Mouse (Mus musculus) stomach, embryonic 14.5 days (tissue): ENCODE results near the gene Fgf11. TPM values are rescaled to one million over a fixed set of nuclear protein-coding genes. Genes with fewer than 3 reads are reported as not detected.

Experiments
- ATAC-seq: fragments of 200-750 bp; cut with Nextera tagmentation; 2 replicates; pipeline ENCODE4 v1.8.0; 2017; ENCODE audit warnings: low read depth, moderate TSS enrichment; ENCODE audit not compliant: insufficient number of reproducible peaks, insufficient read depth, low FRiP score
- H3K27ac ChIP-seq: fragments of 300-500 bp; sonication (generic); 2 replicates; pipeline ENCODE4 v1.5.1; 2014; ENCODE audit warnings: mild to moderate bottlenecking, low read length, moderate library complexity, mixed read lengths
- H3K27me3 ChIP-seq: fragments of 300-500 bp; sonication (generic); 2 replicates; pipeline ENCODE4 v1.6.1; 2014; ENCODE audit warnings: low read length, control low read depth, mixed read lengths; ENCODE audit not compliant: control insufficient read depth, insufficient read depth
- H3K36me3 ChIP-seq: fragments of 300-500 bp; sonication (generic); 2 replicates; pipeline ENCODE4 v1.6.1; 2014; ENCODE audit warnings: mild to moderate bottlenecking, control low read depth, low read length, moderate library complexity, mixed read lengths; ENCODE audit not compliant: control insufficient read depth, insufficient read depth
- H3K4me1 ChIP-seq: fragments of 300-500 bp; sonication (generic); 2 replicates; pipeline ENCODE4 v1.6.1; 2014; ENCODE audit warnings: low read length, control low read depth, mixed read lengths; ENCODE audit not compliant: control insufficient read depth, insufficient read depth
- H3K4me2 ChIP-seq: fragments of 300-500 bp; sonication (generic); replicated peaks from 2 replicates; pipeline ENCODE4 v1.6.1; 2014; ENCODE audit warnings: low read depth, low read length, control low read depth
- H3K4me3 ChIP-seq: fragments of 300-500 bp; sonication (generic); 2 replicates; pipeline ENCODE4 v1.5.1; 2014; ENCODE audit warnings: low read depth, low read length, control low read depth
- H3K9ac ChIP-seq: fragments of 300-500 bp; sonication (generic); replicated peaks from 2 replicates; pipeline ENCODE4 v1.6.1; 2014; ENCODE audit warnings: low read depth, mild to moderate bottlenecking, control low read depth, low read length, moderate library complexity, mixed read lengths
- H3K9me3 ChIP-seq: fragments of 300-500 bp; sonication (generic); 2 replicates; pipeline ENCODE4 v1.6.1; 2016; ENCODE audit warnings: low read depth, low read length, control low read depth; ENCODE audit not compliant: control insufficient read depth
- WGBS: fragments of 180-500 bp; shearing (Covaris S2); extraction: QIAGEN DNeasy Blood & Tissue Kit; methylation state at CpG from one replicate; pipeline ENCODE4 v1.1.7; 2014; 5-methylcytosine and 5-hydroxymethylcytosine counted together
- polyA plus RNA-seq: library from polyadenylated mRNA; unstranded; fragments of >200 nt; fragmentation: Nextera tagmentation; extraction: Ambion mirVana; gene quantifications from 2 replicates; pipeline ENCODE4 v1.2.1, GENCODE M21; 2014

The Fgf11 gene
- polyA plus RNA-seq, 1 experiment from 2014 or later, result 2.1 TPM

- H3K4me2 ChIP-seq, result no peak overlapping the region
- H3K27me3 ChIP-seq, result no peaks in the 10 kb centered on the region
- no peak overlapping the region for H3K4me3 ChIP-seq
- no peaks in the 10 kb centered on the region for H3K9me3 ChIP-seq
- no peak; the same call in 1 of the 2 replicates for ATAC-seq
- WGBS, result 73% methylated on average over 5 of the region's 5 CpGs
- peaks cover 57% of the 10 kb centered on the region for H3K36me3 ChIP-seq
- peaks cover 3% of the 10 kb centered on the region for H3K4me1 ChIP-seq
- H3K27ac ChIP-seq, result no peak overlapping the region
- no peak overlapping the region for H3K9ac ChIP-seq
Measured at GRCm38 (mm10) chr11:69828832-69829231, 27.2 kb upstream of the Fgf11 start.

- ATAC-seq, result no peak
- Histone ChIP-seq H3K9ac (no peak overlapping the region), H3K4me3 (no peak overlapping the region), H3K4me1 (no peaks in the 10 kb centered on the region), H3K36me3 (peaks cover 34% of the 10 kb centered on the region), H3K27ac (no peak overlapping the region), H3K27me3 (no peaks in the 10 kb centered on the region), H3K9me3 (no peaks in the 10 kb centered on the region), H3K4me2 (no peak overlapping the region)
- WGBS, result 74% methylated on average over 2 of the region's 2 CpGs
Measured at GRCm38 (mm10) chr11:69823456-69823855, 21.8 kb upstream of the Fgf11 start.

- H3K4me1 ChIP-seq, result no peaks in the 10 kb centered on the region
- H3K4me3 ChIP-seq, result no peak within 1 kb of the TSS
- no peak within 1 kb of the TSS for H3K27ac ChIP-seq
- H3K9ac ChIP-seq, result no peak within 1 kb of the TSS
- peaks cover 3% of the 10 kb centered on the region; the same call in 1 of the 2 replicates for H3K9me3 ChIP-seq
- no peak for ATAC-seq
- H3K36me3 ChIP-seq, result peaks cover 22% of the 10 kb centered on the region
- H3K4me2 ChIP-seq, result no peak within 1 kb of the TSS
- 80% methylated on average over 3 of the region's 3 CpGs for WGBS
- H3K27me3 ChIP-seq, result no peaks in the 10 kb centered on the region
Measured at GRCm38 (mm10) chr11:69822080-69822479, 20.4 kb upstream of the Fgf11 start, which contains the start of gene Spem1. Gene Spem1 (minus strand): TSS chr11:69822180.

- no peaks in the 10 kb centered on the region for H3K27me3 ChIP-seq
- ATAC-seq, result no peak
- H3K4me1 ChIP-seq, result no peaks in the 10 kb centered on the region
- H3K27ac ChIP-seq, result no peak overlapping the region
- H3K36me3 ChIP-seq, result no peaks in the 10 kb centered on the region
- no peak overlapping the region for H3K9ac ChIP-seq
- WGBS, result 92% methylated on average over 8 of the region's 8 CpGs
- no peak overlapping the region for H3K4me2 ChIP-seq
- peaks cover 3% of the 10 kb centered on the region; the same call in 1 of the 2 replicates for H3K9me3 ChIP-seq
- no peak overlapping the region for H3K4me3 ChIP-seq
Measured at GRCm38 (mm10) chr11:69818871-69819270, 17.2 kb upstream of the Fgf11 start.

GRCm38 (mm10) chr11:69818365-69818764, 16.7 kb upstream of the Fgf11 start, which contains the start of gene Spem2:
Gene Spem2 (minus strand): TSS chr11:69818465.
- WGBS, result 78% methylated on average over 2 of the region's 2 CpGs
- Histone ChIP-seq H3K27ac (no peak within 1 kb of the TSS), H3K9me3 (peaks cover 3% of the 10 kb centered on the region; the same call in 1 of the 2 replicates)

GRCm38 (mm10) chr11:69816520-69816919, 14.9 kb upstream of the Fgf11 start:
- H3K27me3 ChIP-seq, result no peaks in the 10 kb centered on the region
- 91% methylated on average over 12 of the region's 12 CpGs for WGBS
- no peak for ATAC-seq
- no peak overlapping the region for H3K9ac ChIP-seq
- H3K27ac ChIP-seq, result no peak overlapping the region
- H3K4me2 ChIP-seq, result no peak overlapping the region
- H3K9me3 ChIP-seq, result peaks cover 3% of the 10 kb centered on the region; the same call in 1 of the 2 replicates
- H3K36me3 ChIP-seq, result no peaks in the 10 kb centered on the region
- H3K4me1 ChIP-seq, result no peaks in the 10 kb centered on the region
- no peak overlapping the region for H3K4me3 ChIP-seq

More at GRCm38 (mm10) chr11:69818365-69818764, 16.7 kb upstream of the Fgf11 start, which contains the start of gene Spem2:
- Histone ChIP-seq H3K36me3 (no peaks in the 10 kb centered on the region), H3K4me2 (no peak within 1 kb of the TSS), H3K4me1 (no peaks in the 10 kb centered on the region), H3K9ac (no peak within 1 kb of the TSS), H3K27me3 (no peaks in the 10 kb centered on the region), H3K4me3 (no peak within 1 kb of the TSS)
- no peak for ATAC-seq

- no peak for ATAC-seq
- H3K36me3 ChIP-seq, result no peaks in the 10 kb centered on the region
- no peak within 1 kb of the TSS for H3K27ac ChIP-seq
Measured at GRCm38 (mm10) chr11:69815155-69815554, 13.5 kb upstream of the Fgf11 start, which contains the start of gene Gm39566. Gene Gm39566 (minus strand): TSS chr11:69815298.

GRCm38 (mm10) chr11:69810280-69810679, 8.6 kb upstream of the Fgf11 start:
- Histone ChIP-seq H3K27ac (no peak overlapping the region), H3K9ac (no peak overlapping the region), H3K9me3 (no peaks in the 10 kb centered on the region; the same call in 1 of the 2 replicates), H3K27me3 (0 out of 2 replicates have a peak, but pooled peaks cover 3% of the 10 kb centered on the region), H3K4me1 (no peaks in the 10 kb centered on the region), H3K4me2 (no peak overlapping the region), H3K4me3 (no peak overlapping the region), H3K36me3 (no peaks in the 10 kb centered on the region)
- ATAC-seq, result no peak

More at GRCm38 (mm10) chr11:69815155-69815554, 13.5 kb upstream of the Fgf11 start, which contains the start of gene Gm39566:
- 49% methylated on average over 10 of the region's 10 CpGs for WGBS
- H3K4me3 ChIP-seq, result no peak within 1 kb of the TSS
- H3K27me3 ChIP-seq, result no peaks in the 10 kb centered on the region
- no peaks in the 10 kb centered on the region for H3K4me1 ChIP-seq
- H3K4me2 ChIP-seq, result no peak within 1 kb of the TSS
- no peak within 1 kb of the TSS for H3K9ac ChIP-seq
- peaks cover 3% of the 10 kb centered on the region; the same call in 1 of the 2 replicates for H3K9me3 ChIP-seq

GRCm38 (mm10) chr11:69807641-69808040, 6.0 kb upstream of the Fgf11 start:
- H3K9me3 ChIP-seq, result no peaks in the 10 kb centered on the region; the same call in 1 of the 2 replicates
- no peak overlapping the region for H3K4me2 ChIP-seq
- H3K9ac ChIP-seq, result no peak overlapping the region
- 73% methylated on average over 2 of the region's 2 CpGs for WGBS
- H3K4me3 ChIP-seq, result no peak overlapping the region
- H3K27ac ChIP-seq, result no peak overlapping the region
- H3K36me3 ChIP-seq, result no peaks in the 10 kb centered on the region
- no peak for ATAC-seq
- peaks cover 18% of the 10 kb centered on the region for H3K4me1 ChIP-seq
- 0 out of 2 replicates have a peak, but pooled peaks cover 3% of the 10 kb centered on the region for H3K27me3 ChIP-seq
